Mouse (Mus musculus): ENCODE results near the gene Slc39a11. TPM values are rescaled to one million over a fixed set of nuclear protein-coding genes. Genes with fewer than 3 reads are reported as not detected.
A peak's percentile ranks its signal among the peaks of the same experiment; 100 is the strongest.

Slc39a11 gene
- total RNA-seq, 2 experiments from 2014 or later = 19.9 to 21.8 TPM

DNA sequence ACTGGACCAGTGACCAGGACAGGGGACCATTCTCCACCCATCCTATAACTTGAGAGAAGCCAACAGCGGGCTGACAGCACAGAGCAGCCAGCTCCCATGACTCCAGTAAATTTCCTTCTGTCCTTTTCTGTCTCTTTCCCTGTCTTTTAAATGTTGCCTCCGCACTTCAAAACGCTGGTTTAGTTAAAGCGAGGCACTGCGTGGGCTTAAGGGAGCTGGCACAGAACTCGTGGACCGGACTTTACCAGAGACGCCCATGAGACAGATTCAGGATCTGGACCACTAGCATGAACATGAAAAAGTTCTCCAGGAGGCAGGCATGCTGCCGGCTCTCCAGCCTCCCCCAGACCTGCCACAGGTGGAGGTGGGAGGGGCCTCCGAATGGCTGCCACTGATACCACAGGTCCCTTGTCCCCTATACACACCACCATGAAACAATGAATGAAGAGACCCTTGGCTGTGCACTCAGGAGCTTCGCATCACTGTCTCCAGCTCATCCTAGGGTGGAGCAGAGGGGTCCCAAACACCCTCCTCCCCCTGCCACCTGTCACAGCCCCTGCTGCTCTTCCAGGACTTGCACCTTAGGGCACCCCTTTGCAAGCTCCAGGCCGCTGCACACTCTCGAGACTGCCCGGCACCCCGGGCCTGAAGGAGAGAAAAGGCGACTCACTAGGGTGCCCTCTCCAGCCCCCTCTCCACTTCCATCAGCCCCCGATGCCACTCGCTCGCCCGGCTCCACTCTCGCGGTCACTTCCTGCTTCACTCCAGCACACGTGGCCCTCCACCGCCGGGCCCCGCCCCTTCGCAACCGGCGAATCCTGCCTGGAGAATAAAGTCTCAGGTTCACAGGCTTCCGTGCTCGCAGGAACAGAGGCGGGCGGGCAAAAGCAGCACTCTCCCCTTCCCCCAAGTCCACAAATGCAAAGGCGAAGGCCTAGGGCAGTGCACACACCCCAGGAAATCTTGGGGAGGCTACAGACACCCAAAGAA, 84.6 kb downstream of the Slc39a11 start:
- intact Hi-C loops (cut with DNase I) = no loop called here
- peak; percentile 67 to 91 for DNase-seq (ENCODE audit: extremely low spot score in 1 of 2, low spot score in 2 of 2)

- DNase-seq (ENCODE audit: extremely low spot score in 1 of 2, low spot score in 2 of 2) = no peak
- intact Hi-C loops (cut with DNase I) = no loop called here
Observed at GRCm38 (mm10) chr11:113562326-113562725, 87.6 kb downstream of the Slc39a11 start.

- intact Hi-C loops (cut with DNase I) = no loop called here
- peak in 1 of 2 experiments; percentile 44 for DNase-seq (ENCODE audit: extremely low spot score in 1 of 2, low spot score in 2 of 2)
Observed at GRCm38 (mm10) chr11:113560150-113560549, 89.7 kb downstream of the Slc39a11 start.

DNA sequence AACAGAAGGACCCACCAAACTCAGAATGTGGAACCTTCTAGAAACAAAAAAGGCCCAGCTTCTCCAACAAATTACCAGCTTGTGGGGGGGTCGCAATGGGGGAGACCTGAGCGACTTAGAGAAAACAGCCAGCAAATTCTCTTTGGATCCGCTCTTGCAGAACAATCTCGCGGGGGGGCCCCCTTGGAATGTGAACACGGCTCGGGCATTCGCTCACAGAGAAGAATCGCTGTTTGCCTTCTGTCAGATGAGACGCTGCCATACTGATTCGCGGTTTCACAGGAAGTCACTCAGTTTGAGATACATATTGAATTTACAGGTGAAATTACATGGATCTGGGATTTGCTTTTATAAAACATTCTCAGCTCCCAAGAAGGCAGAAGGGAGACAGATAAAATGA, 91.4 kb downstream of the Slc39a11 start:
- intact Hi-C loops (cut with DNase I) = no loop called here
- peak in 1 of 2 experiments; percentile 60 for DNase-seq (ENCODE audit: extremely low spot score in 1 of 2, low spot score in 2 of 2)

- intact Hi-C loops (cut with DNase I) = no loop called here
- no peak for DNase-seq (ENCODE audit: extremely low spot score in 1 of 2, low spot score in 2 of 2)
Observed at GRCm38 (mm10) chr11:113556142-113556541, 93.7 kb downstream of the Slc39a11 start.

DNA sequence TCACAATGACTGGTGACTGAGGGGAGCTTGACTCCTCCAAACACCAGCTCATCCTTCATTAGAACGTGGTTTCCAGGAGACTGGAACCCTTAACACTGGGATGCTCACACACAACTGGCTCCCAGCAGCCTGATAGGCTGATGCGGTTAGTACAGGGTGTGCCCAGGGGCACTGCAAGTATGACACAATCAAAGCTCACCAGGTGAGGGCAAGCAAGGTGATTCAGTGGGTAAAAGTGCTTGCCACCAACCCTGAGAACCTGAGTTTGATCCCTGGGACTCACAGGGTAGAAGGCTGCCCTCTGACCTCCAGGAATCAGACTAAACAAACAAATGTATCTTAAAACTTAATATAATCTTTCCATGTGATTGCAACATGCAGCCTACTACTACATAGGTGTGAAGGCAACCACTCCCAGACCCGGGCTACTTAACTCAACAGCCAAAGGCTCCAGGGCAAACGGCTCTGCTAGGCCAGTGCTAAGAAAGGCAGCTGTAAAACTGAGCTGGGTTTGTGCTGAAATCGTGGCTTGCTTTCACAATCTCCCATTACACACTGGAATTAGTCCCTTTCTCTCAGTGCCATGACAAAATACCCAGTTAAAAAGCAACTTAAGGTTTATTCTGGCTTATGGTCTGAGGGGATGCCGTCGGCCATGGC, 95.0 kb downstream of the Slc39a11 start:
- DNase-seq (ENCODE audit: extremely low spot score in 1 of 2, low spot score in 2 of 2) = no peak
- intact Hi-C loops (cut with DNase I) = no loop called here

- peak; percentile 40 to 43 for DNase-seq (ENCODE audit: extremely low spot score in 1 of 2, low spot score in 2 of 2)
- intact Hi-C loops (cut with DNase I) = no loop called here
Observed at GRCm38 (mm10) chr11:113554194-113554593, 95.7 kb downstream of the Slc39a11 start.

DNA sequence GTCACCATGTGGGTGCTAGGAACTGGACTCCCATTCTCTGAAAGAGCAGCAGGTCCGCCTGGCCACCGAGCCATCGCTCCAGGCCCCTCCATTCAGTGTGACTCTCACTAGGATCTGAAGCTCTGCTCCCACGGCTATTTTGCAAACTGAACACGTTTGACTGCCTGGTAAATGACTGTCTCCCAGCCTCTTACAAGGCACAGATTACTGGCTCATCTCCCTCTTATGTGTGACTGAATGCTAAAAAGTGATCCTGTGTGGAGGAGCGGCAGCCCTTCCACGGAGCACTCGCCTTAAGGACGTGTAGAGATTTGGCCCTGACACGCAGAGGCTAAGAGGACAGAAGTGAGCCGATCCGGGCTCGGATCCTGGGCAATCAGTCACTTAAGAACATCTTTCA, 96.3 kb downstream of the Slc39a11 start:
- no peak for DNase-seq (ENCODE audit: extremely low spot score in 1 of 2, low spot score in 2 of 2)
- intact Hi-C loops (cut with DNase I) = no loop called here

DNA sequence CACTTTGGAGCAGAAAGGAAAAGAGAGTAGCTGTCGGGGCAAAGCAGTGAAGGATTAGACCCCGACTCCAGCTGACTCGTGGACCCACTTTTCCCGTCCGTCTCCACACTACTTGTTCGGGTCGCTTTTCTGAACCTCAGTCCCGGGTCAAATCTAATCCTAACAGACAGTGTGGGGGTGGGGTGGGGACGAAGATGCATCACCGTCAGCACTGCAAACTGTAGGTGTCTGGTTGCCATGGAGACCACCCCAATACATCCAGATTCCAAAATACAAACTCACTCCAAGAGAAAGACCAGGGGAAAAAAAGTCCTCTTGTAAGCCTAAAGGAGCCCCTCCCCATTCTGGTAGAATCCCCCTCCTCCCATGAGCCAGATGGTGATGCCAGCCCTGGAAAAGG, 97.3 kb downstream of the Slc39a11 start:
- intact Hi-C loops (cut with DNase I) = no loop called here
- no peak for DNase-seq (ENCODE audit: extremely low spot score in 1 of 2, low spot score in 2 of 2)

GRCm38 (mm10) chr11:113546217-113546877, 103.5 kb downstream of the Slc39a11 start:
- intact Hi-C loops (cut with DNase I) = no loop called here
- DNase-seq (ENCODE audit: extremely low spot score in 1 of 2, low spot score in 2 of 2) = no peak

GRCm38 (mm10) chr11:113544017-113544640, 105.8 kb downstream of the Slc39a11 start:
- intact Hi-C loops (cut with DNase I) = no loop called here
- DNase-seq (ENCODE audit: extremely low spot score in 1 of 2, low spot score in 2 of 2) = no peak

DNA sequence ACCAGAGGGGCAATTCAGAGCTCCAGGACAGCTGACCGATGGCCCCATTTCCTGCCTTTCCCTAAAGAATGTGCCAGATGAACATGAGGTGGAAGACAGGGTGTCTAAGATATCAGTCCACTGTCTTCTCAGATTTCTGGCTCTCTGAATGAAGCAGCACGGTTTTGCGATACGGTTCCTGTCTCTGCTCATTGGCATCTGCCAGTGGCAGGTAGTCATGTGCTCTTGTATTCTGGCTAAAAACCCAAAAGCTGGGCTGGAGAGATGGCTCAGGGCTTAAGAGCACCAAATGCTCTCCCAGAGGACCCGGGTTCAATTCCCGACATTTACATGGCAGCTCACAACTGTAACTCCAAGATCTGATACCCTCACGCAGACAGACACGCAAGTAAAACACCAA, 108.8 kb downstream of the Slc39a11 start:
- intact Hi-C loops (cut with DNase I) = no loop called here
- DNase-seq (ENCODE audit: extremely low spot score in 1 of 2, low spot score in 2 of 2) = no peak

DNA sequence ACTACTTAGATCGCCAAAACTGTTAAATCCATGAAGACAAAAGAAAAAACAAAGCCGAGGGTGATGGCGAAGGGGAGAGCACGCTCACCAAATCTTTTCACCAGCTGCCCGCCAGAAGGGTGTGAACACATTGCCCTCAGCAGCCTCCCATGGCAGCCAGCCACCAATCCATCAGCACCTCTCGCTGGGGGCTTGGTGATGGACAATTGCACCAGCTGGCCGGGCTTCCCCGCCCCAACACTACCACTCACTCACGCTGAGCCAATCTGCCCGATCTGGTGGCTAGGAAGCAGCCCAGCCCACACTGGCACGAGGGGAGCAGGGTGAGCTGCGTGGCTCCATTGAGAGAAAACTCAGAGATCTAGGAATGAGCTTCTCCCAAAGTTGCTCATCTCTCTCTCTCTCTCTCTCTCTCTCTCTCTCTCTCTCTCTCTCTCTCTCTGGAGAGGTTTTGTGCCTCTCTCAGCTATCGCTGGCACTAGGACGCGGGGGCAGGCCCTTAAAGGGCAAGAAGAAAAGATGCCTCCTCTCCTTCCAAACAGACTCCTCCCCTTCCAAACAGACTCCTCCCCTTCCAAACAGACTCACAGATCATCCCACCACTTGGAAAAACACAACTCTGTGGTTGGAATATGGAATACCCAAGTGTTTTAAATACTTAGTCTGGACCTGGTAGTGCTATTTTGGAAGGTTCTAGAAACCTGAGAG, 110.2 kb downstream of the Slc39a11 start:
- intact Hi-C loops (cut with DNase I) = no loop called here
- DNase-seq (ENCODE audit: extremely low spot score in 1 of 2, low spot score in 2 of 2) = peak; percentile 50 to 71

GRCm38 (mm10) chr11:113539079-113539478, 110.8 kb downstream of the Slc39a11 start:
- no peak for DNase-seq (ENCODE audit: extremely low spot score in 1 of 2, low spot score in 2 of 2)
- intact Hi-C loops (cut with DNase I) = no loop called here

DNA sequence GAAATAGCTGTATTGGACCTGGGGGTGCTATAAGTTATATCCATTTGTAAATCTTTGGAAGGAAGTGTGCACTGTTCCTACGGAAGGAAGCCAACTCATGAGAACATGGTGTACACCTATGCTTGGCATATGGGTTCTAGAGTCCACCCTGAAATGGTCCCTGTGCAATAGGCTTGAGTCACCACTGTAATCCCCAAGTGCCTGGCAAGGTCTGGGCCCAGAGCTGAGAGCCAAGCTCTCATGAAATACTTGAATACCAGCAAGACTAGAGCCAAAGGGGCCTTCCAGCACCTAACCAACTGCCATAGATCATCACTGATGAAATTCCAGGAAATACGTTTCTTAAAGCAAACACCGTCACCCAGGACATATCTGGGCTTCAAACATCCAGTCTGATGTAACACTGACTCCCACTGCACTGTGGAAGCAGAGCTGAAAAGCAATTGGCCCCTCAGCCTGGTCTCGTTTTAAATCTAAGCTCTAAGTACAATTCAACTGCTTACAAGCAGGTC, 111.4 kb downstream of the Slc39a11 start:
- intact Hi-C loops (cut with DNase I) = no loop called here
- DNase-seq (ENCODE audit: extremely low spot score in 1 of 2, low spot score in 2 of 2) = no peak

DNA sequence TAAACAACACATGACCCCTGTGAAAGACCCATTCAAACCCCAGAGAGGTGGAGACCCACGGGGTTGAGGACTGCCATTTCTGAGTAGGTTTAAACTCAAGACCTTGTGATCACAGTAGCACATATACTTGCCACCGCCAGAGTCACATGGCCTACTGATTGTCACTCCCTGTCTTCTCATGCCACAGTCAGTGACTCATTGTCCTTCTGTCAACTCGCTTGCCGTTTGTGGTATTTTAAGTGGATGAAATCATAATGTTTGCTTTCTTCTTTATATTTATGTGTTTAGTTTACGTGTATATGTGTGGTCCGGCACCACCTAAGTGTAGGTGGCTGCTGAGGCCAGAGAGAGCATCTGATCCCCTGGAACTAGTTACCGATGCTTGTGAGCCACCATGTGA, 112.2 kb downstream of the Slc39a11 start:
- intact Hi-C loops (cut with DNase I) = no loop called here
- DNase-seq (ENCODE audit: extremely low spot score in 1 of 2, low spot score in 2 of 2) = no peak

GRCm38 (mm10) chr11:113537199-113537586, 112.7 kb downstream of the Slc39a11 start:
- intact Hi-C loops (cut with DNase I) = no loop called here
- DNase-seq (ENCODE audit: extremely low spot score in 1 of 2, low spot score in 2 of 2) = no peak
